Comparison of ENCODE assay signal across 11 mouse cellular contexts in the genomic region with DNA sequence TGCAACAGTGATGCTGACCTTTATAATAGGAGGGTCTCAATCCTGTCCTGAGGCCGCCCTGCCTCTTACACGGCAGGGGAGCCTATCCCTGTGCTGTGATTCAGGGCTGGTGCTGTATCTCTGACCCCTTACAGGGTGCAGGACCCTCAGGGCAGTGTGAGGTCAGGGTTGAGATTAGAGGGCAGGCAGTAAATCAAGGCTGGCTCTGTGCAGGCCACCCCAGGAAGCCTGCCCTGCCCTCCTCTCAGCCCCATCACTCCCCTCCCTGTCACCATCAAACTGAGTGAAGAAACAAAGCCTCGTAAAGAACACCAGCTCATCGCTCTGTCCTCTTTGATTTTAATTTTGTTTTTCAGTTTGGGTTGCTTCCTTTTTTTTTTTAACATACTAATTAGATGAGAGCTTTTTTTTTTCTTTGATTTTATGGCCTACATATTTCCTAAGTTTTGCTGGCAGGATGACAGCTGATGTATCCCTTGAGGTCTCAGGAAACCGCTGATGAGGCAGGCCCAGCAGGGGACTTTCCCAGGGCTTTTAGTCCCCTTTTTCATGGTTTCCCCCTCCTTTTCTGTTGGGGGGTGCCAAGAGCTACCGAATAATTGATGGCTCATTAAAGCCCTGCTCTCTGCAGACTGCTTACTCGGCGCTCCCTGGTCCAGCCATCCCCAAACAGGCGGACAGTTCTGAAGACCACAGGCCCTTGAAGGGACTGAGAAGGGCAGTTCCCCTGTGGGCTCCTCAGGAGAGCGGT. TPM values are rescaled to one million over a fixed set of nuclear protein-coding genes. Genes with fewer than 3 reads are reported as not detected.
DNase-seq lines count a peak whose midpoint lies in the region; ATAC-seq lines count a peak whose summit lies in the region.
"Had no signal": no experiment of that assay in that cellular context is flagged by ENCODE, and none has a peak within 500 bp of the region (broad histone marks: within the 10 kb centered on the region; RNA-seq: fewer than 3 reads in every experiment).

No protein-coding gene starts in this region.

- H3K4me2 ChIP-seq in midbrain, embryonic 14.5 days (ENCODE audit: low read length) = no peak overlapping the region
- H3K4me2 ChIP-seq: heart, embryonic 13.5 days; lung, embryonic 15.5 days; stomach, embryonic 15.5 days had no signal

- H3K9me3 ChIP-seq in forebrain, embryonic 10.5 days = no peaks in the 10 kb centered on the region
- H3K9me3 ChIP-seq in midbrain, embryonic 14.5 days (ENCODE audit: control insufficient read depth, low read length) = no peaks in the 10 kb centered on the region
- H3K9me3 ChIP-seq: heart, embryonic 13.5 days; lung, embryonic 15.5 days; stomach, embryonic 15.5 days had no signal

- 26% methylated on average over 10 of the region's 10 CpGs for WGBS in forebrain, embryonic 10.5 days
- WGBS in midbrain, embryonic 14.5 days = 22% methylated on average over 10 of the region's 10 CpGs

- H3K4me1 ChIP-seq in forebrain, embryonic 10.5 days = peaks cover 53% of the 10 kb centered on the region
- peaks cover 44% of the 10 kb centered on the region for H3K4me1 ChIP-seq in midbrain, embryonic 14.5 days (ENCODE audit: control insufficient read depth, insufficient read depth, low read length)
- H3K4me1 ChIP-seq: lung, embryonic 15.5 days; stomach, embryonic 15.5 days had no signal

- no peak overlapping the region; the same call in 1 of the 2 replicates for H3K9ac ChIP-seq in midbrain, embryonic 14.5 days (replicated peaks; ENCODE audit: low read length)
- H3K9ac ChIP-seq: heart, embryonic 13.5 days; lung, embryonic 15.5 days; stomach, embryonic 15.5 days had no signal

- peak overlapping the region; percentile 72 for H3K27ac ChIP-seq in forebrain, embryonic 10.5 days
- peak overlapping the region; percentile 86 for H3K27ac ChIP-seq in midbrain, embryonic 14.5 days (replicated peaks; ENCODE audit: low read depth, low read length)
- H3K27ac ChIP-seq: heart, embryonic 13.5 days; lung, embryonic 15.5 days; stomach, embryonic 15.5 days had no signal

- H3K36me3 ChIP-seq in forebrain, embryonic 10.5 days (replicated peaks) = peaks cover 46% of the 10 kb centered on the region
- peaks cover 27% of the 10 kb centered on the region for H3K36me3 ChIP-seq in midbrain, embryonic 14.5 days (ENCODE audit: control insufficient read depth, insufficient read depth, low read length)

- no peak overlapping the region for H3K4me3 ChIP-seq in forebrain, embryonic 10.5 days
- no peak overlapping the region for H3K4me3 ChIP-seq in midbrain, embryonic 14.5 days (replicated peaks; ENCODE audit: low read depth, low read length)
- H3K4me3 ChIP-seq: heart, embryonic 13.5 days; lung, embryonic 15.5 days; stomach, embryonic 15.5 days had no signal

- H3K27me3 ChIP-seq in forebrain, embryonic 10.5 days (ENCODE audit: poor library complexity, severe bottlenecking) = no peaks in the 10 kb centered on the region
- no peaks in the 10 kb centered on the region for H3K27me3 ChIP-seq in midbrain, embryonic 14.5 days (ENCODE audit: control insufficient read depth, insufficient read depth, low read length)
- H3K27me3 ChIP-seq: lung, embryonic 15.5 days; stomach, embryonic 15.5 days had no signal

- DNase-seq in Muller cell, postnatal 12 days (ENCODE audit: inconsistent ontology term) = peak; percentile 89
- no peak for DNase-seq in forebrain, embryonic 10.5 days (ENCODE audit: extremely low spot score, low spot score)
- DNase-seq in kidney, adult 9 months = peak; percentile 39
- peak; percentile 70 for DNase-seq in midbrain, embryonic 14.5 days
- DNase-seq in natural killer cell, adult 2 months (ENCODE audit: low spot score in 2 of 2) = no peak
- DNase-seq in heart, postnatal 4 days = no peak
- DNase-seq in gastrocnemius, postnatal 10 days = no peak

- ATAC-seq in midbrain, embryonic 14.5 days (ENCODE audit: low FRiP score, low TSS enrichment) = peak; percentile 38; the same call in 1 of the 2 replicates
- no peak for ATAC-seq in monocyte, adult 5-6 weeks (replicated peaks; ENCODE audit: insufficient number of reproducible peaks, low FRiP score, low TSS enrichment, poor library complexity, severe bottlenecking)

RNA-seq across cellular contexts. Expression of a gene that starts 27.0 kb away (rescaled TPM):
- 0.10 and 0.11 TPM in 2 replicates for polyA plus RNA-seq in forebrain, embryonic 10.5 days (2016; fragmentation: Nextera tagmentation; extraction: Ambion mirVana)
- polyA plus RNA-seq in midbrain, embryonic 14.5 days (2014; fragmentation: Nextera tagmentation; extraction: Ambion mirVana) = 38.5 and 56.7 TPM in 2 replicates
- total RNA-seq in monocyte, adult 5-6 weeks (2017) = not detected in 3 replicates
- under 1 TPM in 1 of 2 experiments, not detected in 1; 0.32 TPM for total RNA-seq in heart, postnatal 4 days (2021)
- total RNA-seq in gastrocnemius, postnatal 10 days (2021) = under 1 TPM; 0.40 to 0.45 TPM
- polyA plus RNA-seq: heart, embryonic 13.5 days had no signal

Comparison
In these comparisons a context has a peak if more than half of its experiments do, and no peak if none do; other contexts are left out.
1. DNase-seq: peak in Muller cell, postnatal 12 days (single experiment), kidney, adult 9 months (single experiment) and midbrain, embryonic 14.5 days (single experiment); none in forebrain, embryonic 10.5 days (single experiment), natural killer cell, adult 2 months (0 of 2), heart, postnatal 4 days (single experiment) and gastrocnemius, postnatal 10 days (single experiment).